Mouse (Mus musculus) testis, postnatal 10 days (tissue): ENCODE measurements at regions not wholly inside any gene's neighbourhood (a gene's known extent, or its start where the extent isn't known, plus 50 kb on each side); places are given as distances from the start of the nearest gene placed in this dataset.

ENCODE experiments used
- DNase-seq: peaks from one replicate; pipeline ENCODE4 v3.0.0; 2021; ENCODE audit warnings: low spot score

DNA sequence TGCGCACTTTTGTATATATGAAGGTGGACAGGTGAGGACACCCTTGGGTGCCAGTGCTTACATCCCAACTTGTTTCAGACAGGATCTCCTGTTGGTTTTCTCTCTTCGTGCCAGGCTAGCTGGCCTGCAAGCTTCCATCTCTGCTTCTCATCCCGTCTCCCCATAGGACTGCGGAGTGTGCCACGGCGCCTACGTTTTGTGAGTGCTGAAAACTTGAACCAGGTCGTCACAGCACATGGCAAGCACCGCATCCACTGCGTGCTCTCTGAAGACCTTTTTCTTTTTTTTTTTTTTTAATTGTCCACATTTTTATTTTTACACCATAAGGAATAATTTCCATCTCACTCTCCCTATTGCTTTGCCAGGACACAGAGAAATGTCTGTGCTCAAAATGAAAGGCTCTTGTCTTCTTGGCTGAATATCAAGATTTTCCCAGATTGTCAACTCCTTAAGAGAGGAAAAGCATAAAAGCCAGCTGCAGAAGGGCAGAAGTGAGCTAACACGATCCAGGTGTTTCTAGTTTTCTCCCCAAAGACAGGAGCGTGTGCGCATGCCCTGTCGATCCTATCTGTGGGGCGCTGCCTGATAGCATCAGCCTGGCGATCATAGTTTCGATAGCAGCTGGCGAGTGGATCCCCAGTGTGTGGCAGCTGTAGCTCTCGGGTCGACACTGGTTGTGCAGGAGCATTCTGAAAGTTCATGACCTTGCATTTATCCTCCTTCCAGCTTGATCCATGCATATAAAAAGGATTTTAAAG lies 326.4 kb upstream of the Ddhd1 start:
- no peak for DNase-seq

DNA sequence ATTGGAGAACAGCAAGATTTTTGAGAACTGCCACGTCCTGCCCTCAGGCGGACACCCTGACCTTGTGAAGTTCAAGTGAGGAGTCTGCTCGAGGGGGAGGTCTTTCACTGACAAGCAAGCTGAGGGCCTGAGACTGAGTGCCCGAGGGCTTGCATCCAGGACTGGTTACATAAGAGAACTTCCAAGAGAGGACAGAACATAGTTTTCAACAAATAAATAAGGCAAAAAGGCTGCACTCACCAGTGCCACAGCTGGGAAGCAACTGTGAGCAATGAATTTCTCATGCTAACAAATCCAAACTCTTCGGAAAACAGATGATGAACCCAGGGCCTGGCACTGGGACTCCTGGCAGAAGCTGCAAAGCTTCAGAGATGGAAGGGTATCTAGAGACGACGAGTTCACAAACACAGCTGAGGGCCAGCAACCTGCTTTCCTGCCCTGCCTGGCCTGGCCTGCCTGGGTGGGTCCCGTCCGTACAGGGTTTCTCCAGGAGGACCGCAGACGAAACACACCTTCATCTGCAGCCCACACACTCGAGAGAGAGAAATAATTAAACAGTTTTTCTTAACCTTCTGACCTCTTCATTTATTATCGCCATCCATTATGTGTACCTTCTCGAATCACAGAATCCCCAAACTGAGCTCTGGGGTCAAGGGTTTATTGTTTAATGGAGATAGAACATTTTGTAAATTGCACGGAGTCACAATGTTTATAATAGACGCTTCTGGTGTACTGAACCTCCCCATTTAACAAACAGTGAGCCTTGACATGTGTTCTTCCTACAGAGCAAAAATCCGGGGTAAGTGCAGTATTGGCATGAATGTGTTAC lies 334.3 kb upstream of the Ddhd1 start:
- no peak for DNase-seq

DNA sequence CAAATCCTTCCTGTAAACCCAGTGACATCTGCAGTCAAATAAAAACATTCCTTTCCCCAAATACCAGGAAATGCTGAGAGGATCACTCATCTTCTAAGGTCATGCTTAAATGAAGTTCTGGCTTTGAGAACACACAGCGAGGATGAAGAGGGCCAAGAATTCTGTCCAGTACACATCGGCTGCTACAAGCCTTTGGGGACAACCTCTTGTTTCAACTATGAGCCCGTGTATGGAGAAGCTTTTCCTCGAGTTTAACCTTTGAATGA lies 334.9 kb upstream of the Ddhd1 start:
- DNase-seq, result no peak

DNA sequence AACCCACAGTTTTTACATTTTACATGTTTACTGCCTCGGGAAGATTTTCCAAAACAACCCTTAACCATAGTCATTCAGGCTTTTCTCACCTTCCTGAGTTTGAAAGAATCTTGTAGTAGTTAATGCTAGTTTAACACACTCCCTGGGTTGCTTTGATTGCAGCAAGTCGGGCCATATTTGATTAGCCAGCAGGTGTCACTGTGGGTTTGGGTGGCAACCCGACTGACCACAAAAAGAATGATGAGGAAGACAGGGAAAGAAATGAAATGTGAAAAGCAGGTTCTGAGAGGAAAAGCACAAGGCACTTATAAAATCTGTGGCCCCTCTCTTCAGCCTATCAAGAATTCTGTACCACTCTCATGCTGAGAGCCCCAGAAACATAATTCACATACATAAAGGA lies 335.7 kb upstream of the Ddhd1 start:
- peak; percentile 83 for DNase-seq

DNA sequence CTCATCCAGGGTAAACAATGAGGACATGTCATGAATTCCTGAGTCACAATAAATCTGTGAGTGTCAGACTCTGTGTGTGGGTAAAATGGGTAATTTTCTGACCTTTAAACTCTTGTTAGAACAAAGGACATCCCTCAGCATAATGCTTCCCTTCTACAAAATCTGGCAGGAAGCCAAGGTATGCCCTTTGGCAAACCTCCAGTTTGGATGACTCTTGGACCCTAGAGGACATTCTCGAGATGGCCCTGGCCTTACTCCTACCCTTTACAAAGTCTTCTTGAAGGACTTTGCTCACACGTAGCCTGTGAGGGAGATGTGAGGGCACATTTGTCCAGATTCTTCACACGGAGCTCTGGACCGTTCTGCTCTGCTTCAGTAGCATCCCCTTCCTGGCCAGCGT lies 338.8 kb upstream of the Ddhd1 start:
- peak; percentile 55 for DNase-seq

DNA sequence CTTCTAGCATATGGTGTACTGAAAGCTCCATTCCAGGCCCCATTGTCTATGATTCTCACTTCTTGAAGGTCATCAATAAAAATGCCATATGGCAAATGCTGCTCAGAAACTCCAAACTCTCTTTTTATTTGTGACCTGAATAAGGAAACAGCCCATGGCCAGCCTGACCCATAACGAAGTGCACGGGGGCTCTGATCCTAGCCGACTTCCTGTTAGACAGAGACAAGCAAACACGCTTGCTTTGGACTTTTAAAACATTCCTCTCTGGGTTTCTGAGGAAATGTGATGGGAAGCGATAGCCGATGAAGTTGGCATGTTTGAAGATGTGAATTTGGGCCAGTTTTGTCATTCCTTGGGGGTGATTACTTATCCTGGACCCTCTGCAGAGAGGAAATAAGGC lies 346.1 kb upstream of the Ddhd1 start:
- no peak for DNase-seq

DNA sequence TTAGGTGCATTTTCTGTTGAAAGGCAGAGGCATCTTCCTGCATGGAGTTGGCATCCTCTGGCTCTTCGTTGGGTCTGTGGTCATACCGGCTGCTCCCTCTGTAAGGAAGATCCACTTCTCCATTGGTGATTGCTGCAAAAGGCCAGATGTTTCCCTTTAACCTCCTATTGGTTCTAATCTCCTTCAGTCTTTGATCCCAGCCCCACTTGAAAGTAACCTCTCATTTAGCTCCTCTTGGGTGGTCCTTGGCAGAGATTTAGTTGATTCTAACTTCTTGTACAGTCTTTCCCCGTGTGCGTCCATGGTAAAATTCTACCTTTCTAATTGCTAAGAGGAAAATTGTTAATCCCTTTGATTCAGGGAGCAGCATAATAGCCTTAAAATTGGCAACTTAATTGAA lies 347.4 kb upstream of the Ddhd1 start:
- DNase-seq, result no peak

DNA sequence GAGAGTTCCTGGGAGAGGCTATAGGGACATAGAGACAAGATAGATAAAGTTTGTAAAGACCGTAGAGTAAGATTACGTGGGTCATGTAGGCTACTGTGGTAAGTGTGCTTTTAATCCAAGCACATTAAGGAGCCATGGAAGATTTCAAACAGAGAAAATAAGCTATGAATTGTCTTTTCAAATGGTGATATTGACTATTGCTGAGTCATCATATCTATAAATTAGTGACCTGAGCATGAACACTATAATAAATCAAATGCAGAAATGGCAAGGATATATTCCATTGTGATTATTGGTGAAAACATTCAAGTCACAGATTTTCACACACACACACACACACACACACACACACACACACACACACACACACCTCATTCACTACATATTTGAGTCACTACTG lies 355.3 kb upstream of the Ddhd1 start:
- DNase-seq, result no peak

DNA sequence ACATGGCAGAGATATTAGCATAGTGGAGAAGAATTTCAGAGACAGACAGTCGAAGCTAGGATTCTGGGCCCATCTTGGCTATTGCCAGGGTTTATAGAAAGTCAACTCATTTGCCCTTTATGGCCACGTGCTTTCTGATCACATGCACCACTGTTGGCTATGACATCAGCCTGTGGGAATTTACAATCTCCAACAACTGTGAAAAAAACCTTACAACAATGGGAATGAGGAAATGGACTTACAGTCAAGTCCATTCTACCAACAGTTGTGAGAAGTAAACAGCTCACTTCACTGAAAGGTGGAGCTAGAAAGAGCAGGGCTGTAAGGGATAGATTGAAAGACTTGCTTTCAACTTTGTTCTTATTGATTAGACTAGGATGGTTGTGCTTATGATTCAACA lies 356.1 kb upstream of the Ddhd1 start:
- DNase-seq, result no peak

DNA sequence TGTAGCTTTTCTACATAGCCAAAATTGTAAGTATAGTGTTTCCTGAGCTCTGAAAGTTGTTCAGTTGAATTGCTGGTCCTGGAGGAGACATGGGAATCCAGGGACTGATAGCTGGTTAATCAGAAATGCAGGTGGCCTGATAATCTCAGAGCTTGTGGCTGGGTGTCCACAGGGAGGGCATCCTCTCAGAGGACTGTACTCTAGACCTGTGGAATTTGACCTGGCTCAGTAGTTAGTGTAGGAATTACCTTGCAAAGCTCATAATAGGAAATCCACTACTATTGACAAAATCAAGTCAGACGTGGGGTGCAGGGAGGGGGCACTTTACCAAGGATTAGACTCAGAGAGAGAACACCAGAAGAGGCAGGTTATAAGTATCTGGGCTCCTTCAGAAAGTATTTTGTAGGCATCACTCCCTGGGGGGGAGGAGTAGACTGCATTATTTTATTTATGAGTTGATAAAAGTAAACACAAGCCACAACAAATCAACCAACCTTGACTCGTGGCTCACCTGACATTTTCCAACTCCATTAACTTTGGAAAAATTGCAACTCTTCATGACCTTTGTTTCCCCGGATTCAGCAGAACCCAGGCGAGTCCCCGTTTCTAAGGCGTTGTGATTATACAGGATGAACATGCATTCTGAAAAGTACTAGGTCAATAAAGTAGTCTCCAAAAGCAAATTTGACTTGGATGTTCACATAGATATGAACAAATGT lies 357.9 kb upstream of the Ddhd1 start:
- DNase-seq, result no peak

DNA sequence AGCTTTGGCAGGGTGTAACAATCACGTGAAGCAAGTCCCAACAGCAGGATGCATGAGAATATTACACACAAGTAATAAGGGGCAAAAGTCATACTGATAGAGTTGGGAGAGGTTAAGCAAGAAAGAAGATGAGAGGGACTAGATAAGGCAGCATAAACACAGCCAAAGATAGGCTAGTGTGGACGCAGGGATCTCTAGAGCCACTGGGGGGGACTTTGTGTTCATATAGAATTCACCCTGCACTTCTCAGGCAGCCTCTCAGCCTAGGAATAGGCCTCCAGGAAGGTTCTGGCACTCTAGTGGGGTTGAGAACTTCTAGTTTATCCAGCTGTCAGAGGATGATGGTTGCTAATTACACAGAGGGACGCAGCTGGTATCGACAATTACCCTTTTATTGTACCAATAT lies 358.8 kb upstream of the Ddhd1 start:
- no peak for DNase-seq

DNA sequence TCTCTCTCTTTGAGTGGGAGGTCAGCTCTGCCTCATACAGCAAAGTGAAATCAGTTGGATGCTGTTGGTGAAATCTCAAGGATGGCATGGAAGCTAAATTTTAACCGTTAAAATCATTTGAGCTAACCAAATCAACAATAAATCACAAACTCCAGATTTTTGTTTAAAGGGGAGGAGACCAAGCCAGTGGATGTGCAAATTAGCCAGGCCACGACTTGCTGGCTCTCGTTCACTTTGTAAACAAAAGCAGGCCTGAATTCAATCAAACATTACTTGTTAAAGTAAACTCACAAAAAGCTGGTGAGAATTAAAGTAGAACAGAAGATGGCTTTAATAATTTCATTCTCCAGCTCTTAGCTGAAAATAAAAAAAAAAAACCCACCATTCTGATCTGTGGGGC lies 359.3 kb upstream of the Ddhd1 start:
- DNase-seq, result no peak

DNA sequence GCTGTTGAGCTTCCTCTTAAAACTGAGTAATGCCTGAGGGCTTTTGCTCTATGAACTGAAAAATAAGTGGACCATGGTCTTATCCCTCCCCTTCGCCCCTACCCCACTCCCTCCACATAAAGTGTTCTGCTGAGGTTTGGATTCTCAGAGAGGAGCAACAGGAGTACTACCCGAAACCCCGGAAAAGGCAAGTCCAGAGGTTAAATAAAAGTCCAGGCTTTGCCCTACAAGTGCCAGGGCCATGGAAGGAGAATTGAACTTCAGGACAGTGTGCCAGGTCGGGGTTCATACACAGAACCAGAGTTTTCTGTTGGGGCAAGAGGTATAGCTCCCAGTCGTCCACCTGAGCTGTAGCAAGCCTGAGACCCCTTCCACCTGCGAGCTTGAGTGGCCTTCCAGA lies 360.0 kb upstream of the Ddhd1 start:
- no peak for DNase-seq

DNA sequence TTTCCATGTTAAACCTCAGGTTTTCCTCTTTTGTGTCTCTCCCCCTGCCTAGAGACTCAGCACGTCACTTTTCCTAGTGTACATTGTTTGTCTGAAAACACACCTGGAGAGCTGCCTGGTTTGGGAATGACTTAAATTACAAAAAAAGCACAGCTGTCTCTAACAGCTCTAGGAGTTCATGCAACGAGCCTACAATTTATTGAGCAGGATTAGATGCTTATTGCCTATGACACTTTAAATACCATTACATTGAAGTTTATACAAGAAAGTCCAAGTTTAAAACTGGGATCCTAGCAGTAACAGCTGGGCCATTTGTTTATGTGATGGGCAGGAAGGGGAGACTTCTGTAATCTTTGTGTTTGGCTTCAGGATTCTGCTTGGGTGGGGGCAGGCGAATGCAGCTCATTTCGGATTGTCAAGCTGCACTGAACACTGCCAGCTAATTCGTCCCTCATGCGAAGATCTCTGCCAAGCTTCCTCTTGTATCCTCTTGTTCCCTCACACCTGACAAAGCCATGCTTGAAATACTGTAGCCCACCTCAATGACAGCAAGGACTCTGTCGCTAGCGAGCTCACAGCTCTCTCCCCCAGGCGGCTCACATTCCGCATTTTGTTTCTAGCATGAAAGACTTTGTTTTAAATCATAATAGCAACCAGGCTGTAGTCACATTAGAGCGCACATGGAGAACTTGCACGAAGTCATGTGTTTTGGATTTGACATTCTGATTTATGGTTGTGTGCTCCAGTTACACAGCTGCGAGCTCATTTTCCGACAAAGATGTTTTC lies 359.8 kb upstream of the Gm15217 start:
- DNase-seq, result no peak

DNA sequence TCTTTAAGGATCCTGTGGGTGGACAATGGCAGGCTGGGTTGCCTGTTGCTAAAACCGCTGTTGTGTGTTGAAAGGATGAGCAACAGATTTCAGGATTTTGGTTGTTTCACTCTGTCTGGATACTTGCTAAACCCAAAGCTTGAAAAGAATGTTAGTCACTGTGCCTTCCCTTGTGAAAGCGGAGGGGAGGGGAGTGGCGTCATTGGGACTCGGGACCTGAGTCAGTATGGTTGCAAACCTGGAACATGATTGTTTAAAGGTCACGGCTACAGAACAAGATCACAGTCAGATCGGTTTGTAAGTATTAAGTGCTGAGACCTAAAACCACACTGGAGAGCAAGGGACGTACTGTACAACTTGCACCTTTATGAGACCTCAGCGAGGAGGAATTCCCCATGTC lies 344.9 kb upstream of the Gm15217 start:
- no peak for DNase-seq

DNA sequence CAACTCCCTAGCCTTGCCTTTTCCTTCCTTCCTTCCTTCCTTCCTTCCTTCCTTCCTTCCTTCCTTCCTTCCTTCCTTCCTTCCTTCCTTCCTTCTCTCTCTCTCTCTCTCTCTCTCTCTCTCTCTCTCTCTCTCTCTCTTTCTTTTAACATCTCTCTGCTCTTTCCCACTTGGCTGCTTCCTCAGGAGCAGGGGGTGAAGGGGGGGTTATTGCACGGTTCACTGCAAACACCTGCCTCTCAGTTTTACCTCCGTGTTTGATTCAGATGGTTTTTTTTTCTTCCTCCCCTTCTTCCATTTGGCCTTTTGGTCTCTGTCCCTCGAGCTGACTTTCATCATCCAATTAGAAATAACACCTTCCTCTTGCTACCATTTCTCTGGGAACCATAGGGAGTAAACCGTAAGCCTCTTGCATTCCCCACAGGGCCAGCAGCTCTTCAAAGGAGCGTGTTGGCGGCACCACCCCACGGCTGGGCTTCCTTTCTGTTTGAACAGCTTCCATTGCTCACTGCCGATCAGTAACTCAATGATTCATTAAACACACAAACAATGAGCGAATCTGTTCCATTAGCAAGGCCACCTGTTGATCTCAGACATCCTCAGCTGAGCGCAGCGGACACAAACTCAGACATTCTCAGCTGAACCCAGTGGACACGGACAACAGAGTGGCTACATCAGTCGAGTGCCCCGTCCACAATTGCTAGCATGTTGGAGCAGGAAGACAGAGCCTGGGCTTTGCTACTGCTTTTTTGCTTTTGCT lies 318.4 kb upstream of the Gm15217 start:
- DNase-seq, result no peak

DNA sequence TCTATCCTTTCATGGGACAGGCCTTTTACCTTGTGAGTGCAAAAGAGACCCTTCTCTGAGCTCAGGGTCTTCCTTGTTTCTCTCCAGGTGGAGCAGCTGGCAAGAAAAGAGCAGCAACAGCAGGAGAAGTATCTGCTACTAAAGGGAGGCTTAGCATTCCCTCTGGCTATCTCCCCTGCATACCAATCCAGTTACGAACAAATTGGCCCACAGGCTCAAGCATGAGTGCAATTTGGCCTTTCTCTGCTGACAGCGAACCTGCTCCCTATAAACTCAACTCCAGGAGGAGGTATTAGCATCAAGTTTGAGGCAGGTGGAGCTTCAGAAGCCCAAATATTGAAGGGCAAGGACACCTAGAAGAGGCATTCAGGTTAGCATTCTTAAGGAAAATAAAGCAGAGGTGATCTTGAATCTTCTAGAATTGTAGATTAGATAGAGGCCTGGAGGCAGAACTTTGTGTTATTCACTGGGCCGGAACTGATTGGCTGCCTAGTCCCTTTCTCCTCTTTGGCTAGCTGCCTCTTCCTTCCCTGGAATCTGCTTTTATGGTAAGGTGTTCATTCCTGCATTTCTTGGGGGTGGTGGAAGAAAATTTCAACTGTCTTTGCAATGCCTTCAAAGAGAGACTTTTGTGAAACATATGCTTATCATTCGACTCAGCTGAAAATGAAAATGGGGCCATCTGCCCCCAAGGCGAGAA lies 312.0 kb upstream of the Gm15217 start:
- no peak for DNase-seq

DNA sequence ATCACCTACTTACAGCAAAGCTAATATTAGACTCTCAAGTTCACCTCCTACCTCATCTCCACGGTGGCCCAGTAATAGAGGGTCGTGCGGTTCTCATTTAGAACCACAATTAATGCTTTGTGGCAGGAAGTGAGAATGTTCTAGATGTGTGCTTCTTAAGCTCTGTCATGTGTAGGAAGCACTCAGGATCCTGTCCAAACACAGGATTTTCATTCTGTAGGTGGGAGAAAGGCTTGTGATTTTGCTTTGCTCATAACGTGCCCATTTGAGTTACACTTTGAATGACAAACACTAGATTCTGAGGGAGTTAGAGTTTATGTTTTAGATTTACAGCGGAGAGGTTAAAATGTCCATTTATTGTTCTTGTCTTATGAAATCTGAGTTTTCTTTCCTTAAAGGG lies 308.0 kb upstream of the Gm15217 start:
- no peak for DNase-seq

DNA sequence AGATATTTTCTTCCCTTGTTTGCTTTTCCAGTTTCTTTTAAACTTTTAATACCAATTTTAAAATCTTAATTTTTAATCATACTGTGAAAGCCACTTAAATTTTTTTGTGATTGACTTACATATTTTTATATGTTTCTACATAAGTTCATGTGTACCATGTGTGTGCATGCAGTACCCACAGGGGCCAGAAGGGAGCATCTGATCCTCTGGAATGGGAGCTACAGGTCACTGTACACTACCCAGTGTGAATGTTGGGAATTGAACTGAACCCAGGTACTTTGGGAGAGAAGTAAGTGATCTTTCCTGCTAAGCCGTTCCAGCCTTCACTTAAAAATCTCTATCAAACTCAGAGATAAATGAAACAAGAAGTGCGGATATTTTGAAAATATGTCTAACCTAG lies 302.5 kb upstream of the Gm15217 start:
- DNase-seq, result peak; percentile 51

DNA sequence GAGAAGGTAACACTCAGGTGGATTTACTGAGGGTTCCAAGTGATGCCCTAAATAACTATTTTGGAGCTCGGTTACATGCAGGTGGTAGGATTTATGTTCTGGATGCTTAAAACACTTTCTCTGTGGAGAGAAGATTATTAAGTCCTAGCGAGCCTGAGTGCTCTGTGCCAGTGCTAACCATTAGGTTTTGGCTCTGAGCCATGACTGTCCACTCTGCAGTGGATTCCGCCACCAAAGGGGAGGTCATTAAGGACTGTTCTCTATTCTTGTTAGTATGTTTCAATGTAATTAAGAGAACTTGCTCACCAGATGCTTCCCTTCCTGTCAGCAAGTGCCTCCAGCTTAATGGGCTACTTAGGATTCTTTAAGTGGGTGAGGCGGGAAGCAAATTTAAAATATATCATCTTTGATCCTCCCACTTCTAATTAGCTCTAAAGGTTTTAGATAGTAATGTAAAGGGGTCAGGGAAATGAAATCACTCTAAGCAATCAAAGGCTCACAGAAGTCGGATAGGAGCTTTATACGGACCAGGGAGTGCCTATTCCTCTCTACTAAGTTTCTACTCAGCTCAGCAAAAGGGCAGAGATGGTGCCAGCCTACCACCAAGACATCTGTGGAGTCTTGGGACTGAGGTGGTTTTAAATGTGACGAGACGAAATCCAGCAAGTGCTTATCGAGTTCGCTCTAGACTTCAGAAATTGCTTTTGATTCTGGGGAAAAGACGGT lies 301.6 kb upstream of the Gm15217 start:
- DNase-seq, result no peak
